Mouse (Mus musculus): ENCODE results near the gene Plek2. TPM values are rescaled to one million over a fixed set of nuclear protein-coding genes. Genes with fewer than 3 reads are reported as not detected.

The Plek2 gene
- 5.9 and 6.4 TPM in 2 replicates for polyA plus RNA-seq (2014; fragmentation: Nextera tagmentation; extraction: Ambion mirVana)

DNA sequence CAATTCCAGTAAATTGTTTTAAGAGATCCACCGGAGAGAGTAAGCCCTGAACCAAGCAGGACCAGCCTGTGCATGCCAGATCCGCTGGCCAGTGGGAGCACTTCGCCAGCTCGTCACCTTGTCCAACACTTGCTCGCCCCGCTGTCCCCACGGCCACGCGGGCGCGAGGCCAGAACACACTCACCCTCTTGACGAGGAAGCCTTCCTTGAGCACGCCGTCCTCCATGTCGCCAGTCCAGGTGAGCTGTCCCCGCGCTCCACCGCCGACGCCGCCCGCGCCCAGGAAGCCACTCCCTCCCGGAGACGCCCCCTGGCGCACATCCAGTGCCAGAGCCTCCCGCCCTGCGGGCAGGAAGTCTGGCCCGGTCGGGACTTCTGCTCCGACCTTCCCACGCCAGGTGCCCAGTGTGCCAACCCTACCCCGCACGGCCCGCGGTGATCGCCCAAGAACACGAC lies at the start of gene Plek2:
Gene Plek2 (minus strand): TSS at position 258 of the 456 bp plus-strand sequence.
- peak within 1 kb of the TSS; percentile 50 for H3K9ac ChIP-seq
- DNase-seq (peak; percentile 72), ATAC-seq (ENCODE audit: insufficient read depth) (peak; percentile 62)
- no peaks in the 10 kb centered on the region for H3K9me3 ChIP-seq (ENCODE audit: low read depth, low read length)
- TF ChIP-seq CTCF (IDR thresholded peaks at IDR 0.05; ENCODE audit: low read depth) = peak; percentile 54
- no peak within 1 kb of the TSS for H3K27ac ChIP-seq (ENCODE audit: low read depth)
- 2% methylated on average over 38 of the region's 38 CpGs for whole genome bisulfite sequencing
- no peaks in the 10 kb centered on the region for H3K36me3 ChIP-seq (ENCODE audit: insufficient read depth)
- peak within 1 kb of the TSS; percentile 83 for H3K4me2 ChIP-seq
- peaks cover 3% of the 10 kb centered on the region; the same call in 1 of the 2 replicates for H3K4me1 ChIP-seq (ENCODE audit: insufficient read depth)
- peaks cover 30% of the 10 kb centered on the region for H3K27me3 ChIP-seq (ENCODE audit: insufficient read depth, low read length)
- H3K4me3 ChIP-seq (ENCODE audit: low read depth, low read length) = peak within 1 kb of the TSS; percentile 45

DNA sequence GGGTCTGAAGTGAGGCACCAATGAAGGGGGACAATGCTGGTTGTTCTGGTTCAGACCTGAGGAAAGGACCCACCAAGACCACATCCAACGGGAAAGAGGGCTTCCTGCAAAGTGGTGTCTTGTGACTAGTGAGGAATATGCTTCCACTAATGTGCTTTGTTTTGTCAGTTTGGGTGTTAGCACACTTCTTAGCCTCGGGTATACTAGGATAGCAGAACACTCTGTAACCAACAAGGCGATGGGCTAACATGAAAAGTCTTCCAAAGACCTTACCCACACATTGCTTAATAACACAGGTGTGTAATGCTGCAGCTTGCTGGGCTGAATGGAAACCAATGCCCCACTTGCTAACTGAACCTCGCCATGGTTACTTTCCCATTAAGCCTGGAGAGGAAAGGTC lies 49.6 kb upstream of the Plek2 start:
- 80% methylated on average over 4 of the region's 4 CpGs for WGBS
- H3K4me1 ChIP-seq (ENCODE audit: insufficient read depth) = no peaks in the 10 kb centered on the region
- ATAC-seq (ENCODE audit: insufficient read depth) = no peak
- no peak overlapping the region for H3K27ac ChIP-seq (ENCODE audit: low read depth)
- no peaks in the 10 kb centered on the region for H3K36me3 ChIP-seq (ENCODE audit: insufficient read depth)
- H3K4me2 ChIP-seq = no peak overlapping the region
- TF ChIP-seq CTCF (IDR thresholded peaks at IDR 0.05; ENCODE audit: low read depth) = no peak
- no peaks in the 10 kb centered on the region for H3K9me3 ChIP-seq (ENCODE audit: low read depth, low read length)
- H3K27me3 ChIP-seq (ENCODE audit: insufficient read depth, low read length) = no peaks in the 10 kb centered on the region
- no peak for DNase-seq
- H3K4me3 ChIP-seq (ENCODE audit: low read depth, low read length) = no peak overlapping the region
- H3K9ac ChIP-seq = no peak overlapping the region

DNA sequence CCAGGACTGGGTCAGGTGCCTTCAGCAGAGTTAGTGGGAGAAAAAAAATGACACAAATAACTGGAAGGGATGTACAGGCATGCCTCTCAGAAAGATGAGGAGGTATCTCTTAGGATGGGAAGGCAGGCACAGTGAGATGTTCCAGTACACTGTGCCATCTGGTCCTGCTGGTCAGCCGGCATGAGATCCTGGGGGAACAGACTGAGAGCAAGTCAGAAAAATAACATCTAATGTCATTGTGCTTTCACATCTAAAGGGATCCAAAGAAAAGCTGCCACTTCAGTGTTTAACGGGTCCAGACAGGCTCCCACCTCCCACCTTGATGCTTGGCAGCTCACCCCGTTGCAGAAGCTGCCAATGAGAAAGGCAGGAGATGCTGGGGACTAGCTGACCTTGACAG lies 45.7 kb upstream of the Plek2 start:
- Histone ChIP-seq H3K9me3 (ENCODE audit: low read depth, low read length) (no peaks in the 10 kb centered on the region), H3K36me3 (ENCODE audit: insufficient read depth) (no peaks in the 10 kb centered on the region), H3K27ac (ENCODE audit: low read depth) (no peak overlapping the region), H3K27me3 (ENCODE audit: insufficient read depth, low read length) (no peaks in the 10 kb centered on the region), H3K4me3 (ENCODE audit: low read depth, low read length) (no peak overlapping the region), H3K9ac (no peak overlapping the region), H3K4me1 (ENCODE audit: insufficient read depth) (no peaks in the 10 kb centered on the region), H3K4me2 (no peak overlapping the region)
- ATAC-seq (ENCODE audit: insufficient read depth) = no peak
- no peak for DNase-seq
- TF ChIP-seq CTCF (IDR thresholded peaks at IDR 0.05; ENCODE audit: low read depth) = no peak
- WGBS = 52% methylated on average over 3 of the region's 3 CpGs

DNA sequence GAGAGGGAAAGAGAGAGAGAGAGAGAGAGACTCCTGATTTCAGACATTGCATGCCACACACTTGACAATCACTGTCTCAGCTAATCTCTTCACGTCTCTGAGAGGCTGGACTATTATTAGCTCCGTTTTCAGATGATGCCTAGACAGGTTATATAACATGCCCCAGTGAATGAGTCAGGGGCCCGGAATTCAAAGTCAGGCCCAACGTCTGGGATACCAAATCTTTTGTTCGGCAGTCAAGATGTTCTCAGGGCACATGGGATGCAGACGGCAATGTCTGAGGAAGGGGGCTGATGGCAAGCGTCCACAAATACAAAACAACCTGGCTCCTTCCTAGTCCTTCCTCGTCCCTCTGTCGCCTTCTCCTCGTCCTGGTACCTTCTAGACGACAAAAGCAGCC lies 45.3 kb upstream of the Plek2 start:
- ATAC-seq (ENCODE audit: insufficient read depth) = no peak
- H3K9me3 ChIP-seq (ENCODE audit: low read depth, low read length) = no peaks in the 10 kb centered on the region
- no peak for DNase-seq
- no peaks in the 10 kb centered on the region for H3K27me3 ChIP-seq (ENCODE audit: insufficient read depth, low read length)
- H3K27ac ChIP-seq (ENCODE audit: low read depth) = no peak overlapping the region
- H3K4me3 ChIP-seq (ENCODE audit: low read depth, low read length) = no peak overlapping the region
- no peak for TF ChIP-seq CTCF (IDR thresholded peaks at IDR 0.05; ENCODE audit: low read depth)
- no peak overlapping the region for H3K4me2 ChIP-seq
- H3K4me1 ChIP-seq (ENCODE audit: insufficient read depth) = no peaks in the 10 kb centered on the region
- WGBS = 58% methylated on average over 11 of the region's 11 CpGs
- no peak overlapping the region for H3K9ac ChIP-seq
- no peaks in the 10 kb centered on the region for H3K36me3 ChIP-seq (ENCODE audit: insufficient read depth)

DNA sequence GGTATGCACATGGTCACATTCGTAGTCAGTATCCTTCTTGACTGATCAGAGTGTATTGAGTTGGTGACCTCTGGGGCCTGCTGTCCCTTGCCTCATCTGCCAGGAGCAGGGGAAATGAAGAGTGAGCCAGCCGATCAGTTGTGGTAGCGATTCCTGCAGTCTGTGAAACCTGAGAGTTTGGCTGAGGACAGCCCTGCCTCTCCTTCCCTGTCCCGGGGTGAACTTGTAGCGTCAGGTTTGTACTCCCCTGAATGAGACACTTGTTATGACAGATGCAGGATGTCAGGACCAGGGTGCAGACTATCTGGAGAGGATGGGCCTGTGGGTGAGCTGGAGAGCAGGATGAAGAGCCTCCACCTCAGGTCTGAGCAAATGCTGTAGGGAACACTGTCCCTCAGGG lies 40.9 kb upstream of the Plek2 start:
- H3K36me3 ChIP-seq (ENCODE audit: insufficient read depth) = no peaks in the 10 kb centered on the region
- no peak overlapping the region for H3K27ac ChIP-seq (ENCODE audit: low read depth)
- DNase-seq (no peak), ATAC-seq (ENCODE audit: insufficient read depth) (no peak)
- no peak overlapping the region for H3K4me3 ChIP-seq (ENCODE audit: low read depth, low read length)
- TF ChIP-seq CTCF (IDR thresholded peaks at IDR 0.05; ENCODE audit: low read depth) = no peak
- no peaks in the 10 kb centered on the region for H3K4me1 ChIP-seq (ENCODE audit: insufficient read depth)
- H3K27me3 ChIP-seq (ENCODE audit: insufficient read depth, low read length) = no peaks in the 10 kb centered on the region
- H3K9ac ChIP-seq = no peak overlapping the region
- 37% methylated on average over 5 of the region's 5 CpGs for WGBS
- H3K4me2 ChIP-seq = no peak overlapping the region
- no peaks in the 10 kb centered on the region for H3K9me3 ChIP-seq (ENCODE audit: low read depth, low read length)

DNA sequence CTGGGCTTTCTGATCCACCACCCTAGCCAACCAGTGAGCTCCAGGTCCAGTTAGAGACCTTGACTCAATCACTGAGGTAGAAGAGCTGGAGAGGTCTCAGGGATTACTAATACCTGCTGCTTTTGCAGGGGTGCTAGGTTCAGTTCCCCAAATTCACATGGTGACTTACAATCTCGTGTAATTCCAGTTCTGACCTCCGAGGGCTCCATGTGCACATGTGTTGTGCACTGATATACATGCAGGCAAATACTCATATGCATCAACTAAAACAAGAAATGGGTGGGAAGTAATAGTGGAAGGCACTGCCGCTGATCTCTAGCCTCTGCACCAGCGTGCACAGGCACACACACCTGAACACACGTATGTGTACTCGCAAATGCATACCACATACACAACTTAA lies 40.4 kb upstream of the Plek2 start:
- H3K27ac ChIP-seq (ENCODE audit: low read depth) = no peak overlapping the region
- H3K27me3 ChIP-seq (ENCODE audit: insufficient read depth, low read length) = no peaks in the 10 kb centered on the region
- DNase-seq = peak; percentile 12
- no peak overlapping the region for H3K4me3 ChIP-seq (ENCODE audit: low read depth, low read length)
- TF ChIP-seq CTCF (IDR thresholded peaks at IDR 0.05; ENCODE audit: low read depth) = peak; percentile 39
- H3K4me1 ChIP-seq (ENCODE audit: insufficient read depth) = no peaks in the 10 kb centered on the region
- H3K9me3 ChIP-seq (ENCODE audit: low read depth, low read length) = no peaks in the 10 kb centered on the region
- H3K9ac ChIP-seq = no peak overlapping the region
- no peak overlapping the region for H3K4me2 ChIP-seq
- WGBS = 77% methylated on average over 6 of the region's 6 CpGs
- H3K36me3 ChIP-seq (ENCODE audit: insufficient read depth) = no peaks in the 10 kb centered on the region
- ATAC-seq (ENCODE audit: insufficient read depth) = no peak

DNA sequence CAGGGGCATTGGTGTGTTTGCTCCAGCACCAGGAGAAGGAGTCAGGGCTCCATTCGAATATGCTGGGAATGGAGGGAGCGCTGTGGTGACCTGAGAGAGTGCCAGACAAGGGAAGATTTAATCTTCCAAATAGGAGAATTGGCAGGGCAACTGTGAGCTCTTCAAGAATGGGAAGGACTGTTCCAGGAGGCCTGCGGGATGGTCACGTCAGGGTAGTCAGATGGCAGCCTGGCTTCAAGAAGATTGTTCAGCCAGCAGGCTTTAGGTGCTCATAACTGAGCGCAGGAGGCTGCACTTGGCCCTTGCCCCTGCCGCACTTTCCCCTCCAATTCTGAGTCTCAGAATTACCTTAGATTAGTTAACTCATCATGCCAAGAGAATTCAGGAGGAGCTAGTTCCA lies 36.2 kb upstream of the Plek2 start:
- no peak for ATAC-seq (ENCODE audit: insufficient read depth)
- no peaks in the 10 kb centered on the region for H3K36me3 ChIP-seq (ENCODE audit: insufficient read depth)
- H3K27ac ChIP-seq (ENCODE audit: low read depth) = no peak overlapping the region
- 81% methylated on average over 6 of the region's 6 CpGs for WGBS
- no peak overlapping the region for H3K9ac ChIP-seq
- H3K4me3 ChIP-seq (ENCODE audit: low read depth, low read length) = no peak overlapping the region
- no peaks in the 10 kb centered on the region for H3K4me1 ChIP-seq (ENCODE audit: insufficient read depth)
- H3K27me3 ChIP-seq (ENCODE audit: insufficient read depth, low read length) = no peaks in the 10 kb centered on the region
- no peak for DNase-seq
- no peak for TF ChIP-seq CTCF (IDR thresholded peaks at IDR 0.05; ENCODE audit: low read depth)
- no peak overlapping the region for H3K4me2 ChIP-seq
- H3K9me3 ChIP-seq (ENCODE audit: low read depth, low read length) = no peaks in the 10 kb centered on the region

DNA sequence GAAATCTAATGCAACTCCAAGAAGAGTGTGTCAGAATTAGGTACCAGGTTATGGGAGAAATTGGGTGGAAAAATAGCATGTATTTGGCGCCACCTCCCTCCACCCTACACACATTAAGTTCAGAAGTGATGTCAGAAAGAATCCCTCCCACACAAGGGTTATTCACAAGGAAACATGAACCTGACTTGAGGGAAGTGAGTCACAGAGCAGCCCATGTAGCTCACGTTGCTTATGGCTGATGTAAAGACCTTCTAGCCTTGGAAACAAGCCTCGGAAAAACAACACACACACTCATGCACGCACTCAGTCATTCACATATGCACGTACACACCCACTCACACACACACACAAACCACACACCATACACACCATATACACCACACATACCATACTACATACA lies 33.3 kb upstream of the Plek2 start:
- no peaks in the 10 kb centered on the region for H3K27me3 ChIP-seq (ENCODE audit: insufficient read depth, low read length)
- 82% methylated on average over 5 of the region's 5 CpGs for WGBS
- H3K4me2 ChIP-seq = no peak overlapping the region
- H3K4me3 ChIP-seq (ENCODE audit: low read depth, low read length) = no peak overlapping the region
- H3K27ac ChIP-seq (ENCODE audit: low read depth) = no peak overlapping the region
- TF ChIP-seq CTCF (IDR thresholded peaks at IDR 0.05; ENCODE audit: low read depth) = no peak
- ATAC-seq (ENCODE audit: insufficient read depth) (no peak), DNase-seq (no peak)
- H3K36me3 ChIP-seq (ENCODE audit: insufficient read depth) = no peaks in the 10 kb centered on the region
- H3K9me3 ChIP-seq (ENCODE audit: low read depth, low read length) = no peaks in the 10 kb centered on the region
- no peaks in the 10 kb centered on the region for H3K4me1 ChIP-seq (ENCODE audit: insufficient read depth)
- H3K9ac ChIP-seq = no peak overlapping the region
